Mouse (Mus musculus): ENCODE measurements around the gene Slc22a15. TPM values are rescaled to one million over a fixed set of nuclear protein-coding genes. Genes with fewer than 3 reads are reported as not detected.
A peak's percentile ranks its signal among the peaks of the same experiment; 100 is the strongest.

The Slc22a15 gene
- polyA plus RNA-seq, 1 experiment from 2014 or later = 7.6 TPM

DNA sequence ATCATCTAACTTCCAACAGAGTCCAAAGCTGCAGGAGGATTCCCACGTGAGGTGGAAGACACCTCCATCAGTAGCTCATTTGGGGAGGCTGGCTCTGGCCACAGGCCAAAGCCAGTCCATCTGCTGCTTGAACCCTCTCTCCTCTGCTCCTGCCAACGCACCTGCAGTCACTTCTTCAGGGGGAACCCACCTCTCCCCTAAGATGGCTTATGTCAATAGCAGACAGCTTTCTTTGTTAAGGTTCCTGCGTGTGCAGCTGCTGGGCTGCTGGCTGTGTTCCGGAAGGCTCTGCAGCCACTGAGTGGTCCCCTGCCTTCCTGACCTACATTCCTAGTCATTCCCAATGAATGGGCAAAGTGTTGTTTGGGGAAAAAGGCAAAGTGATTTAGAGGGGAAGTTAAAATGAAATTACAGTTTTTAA, 57.2 kb downstream of the Slc22a15 start:
- Histone ChIP-seq H3K27me3 (ENCODE audit: control insufficient read depth, insufficient read depth, low read length) (no peaks in the 10 kb centered on the region), H3K36me3 (ENCODE audit: control insufficient read depth, insufficient read depth, low read length) (peaks cover 2% of the 10 kb centered on the region; the same call in 1 of the 2 replicates), H3K9ac (ENCODE audit: low read length) (no peak overlapping the region), H3K4me3 (ENCODE audit: low read depth, low read length) (no peak overlapping the region), H3K27ac (ENCODE audit: low read depth, low read length) (no peak overlapping the region), H3K4me2 (ENCODE audit: low read depth) (no peak overlapping the region), H3K4me1 (ENCODE audit: control insufficient read depth, insufficient read depth, low read length) (no peaks in the 10 kb centered on the region), H3K9me3 (ENCODE audit: control insufficient read depth, low read length) (no peaks in the 10 kb centered on the region)
- DNase-seq (ENCODE audit: low spot score) (no peak), ATAC-seq (ENCODE audit: insufficient read depth, low FRiP score, low TSS enrichment) (no peak)
- 77% methylated on average over 4 of the region's 4 CpGs for WGBS

DNA sequence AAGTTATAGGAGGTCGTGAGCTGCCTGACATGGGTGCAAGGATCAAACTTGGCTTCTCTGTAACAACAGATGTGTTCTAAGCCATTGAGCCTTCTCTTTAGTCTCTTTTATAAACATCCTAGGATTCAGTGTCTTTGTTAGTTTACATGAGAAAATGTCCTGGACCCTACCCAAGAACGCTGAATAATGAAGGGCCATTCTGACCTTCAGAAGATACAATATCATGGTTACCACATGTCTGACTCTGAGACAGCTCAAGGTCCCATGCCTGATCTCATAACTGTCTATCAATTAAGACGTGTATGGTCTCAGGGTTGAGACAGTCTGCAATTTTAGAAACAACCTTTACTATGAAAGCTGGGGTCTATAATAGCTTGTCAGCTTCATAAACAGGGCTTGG, 62.4 kb downstream of the Slc22a15 start:
- no peaks in the 10 kb centered on the region for H3K4me1 ChIP-seq (ENCODE audit: control insufficient read depth, insufficient read depth, low read length)
- DNase-seq (ENCODE audit: low spot score) (no peak), ATAC-seq (ENCODE audit: insufficient read depth, low FRiP score, low TSS enrichment) (no peak)
- no peaks in the 10 kb centered on the region for H3K9me3 ChIP-seq (ENCODE audit: control insufficient read depth, low read length)
- H3K27ac ChIP-seq (ENCODE audit: low read depth, low read length) = no peak overlapping the region
- 82% methylated on average over 3 of the region's 3 CpGs for WGBS
- H3K4me3 ChIP-seq (ENCODE audit: low read depth, low read length) = no peak overlapping the region
- H3K4me2 ChIP-seq (ENCODE audit: low read depth) = no peak overlapping the region
- H3K27me3 ChIP-seq (ENCODE audit: control insufficient read depth, insufficient read depth, low read length) = no peaks in the 10 kb centered on the region
- H3K36me3 ChIP-seq (ENCODE audit: control insufficient read depth, insufficient read depth, low read length) = peaks cover 2% of the 10 kb centered on the region; the same call in 1 of the 2 replicates
- no peak overlapping the region for H3K9ac ChIP-seq (ENCODE audit: low read length)

DNA sequence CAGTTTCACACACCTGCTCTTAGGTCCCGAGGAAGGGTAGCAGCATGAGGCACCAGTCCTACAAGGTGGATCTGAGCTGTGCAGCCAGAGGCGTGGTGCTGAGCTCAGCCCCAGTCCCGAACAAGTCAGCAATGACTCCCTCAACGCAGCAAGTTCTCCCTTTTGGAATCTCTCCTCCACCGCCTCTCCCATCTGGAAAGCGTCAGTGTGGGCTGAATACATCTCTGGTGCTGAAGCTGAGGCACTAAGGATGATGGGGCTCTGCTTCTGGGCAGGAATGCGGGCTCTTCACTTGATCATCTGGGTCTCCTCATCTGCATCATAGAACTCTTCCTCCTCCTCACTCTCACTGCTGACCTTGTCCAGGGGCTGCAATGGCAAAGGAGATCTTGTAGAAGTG, 64.1 kb downstream of the Slc22a15 start:
- Histone ChIP-seq H3K9me3 (ENCODE audit: control insufficient read depth, low read length) (no peaks in the 10 kb centered on the region), H3K4me2 (ENCODE audit: low read depth) (no peak overlapping the region), H3K4me3 (ENCODE audit: low read depth, low read length) (no peak overlapping the region), H3K9ac (ENCODE audit: low read length) (no peak overlapping the region), H3K4me1 (ENCODE audit: control insufficient read depth, insufficient read depth, low read length) (no peaks in the 10 kb centered on the region), H3K27me3 (ENCODE audit: control insufficient read depth, insufficient read depth, low read length) (no peaks in the 10 kb centered on the region), H3K27ac (ENCODE audit: low read depth, low read length) (no peak overlapping the region), H3K36me3 (ENCODE audit: control insufficient read depth, insufficient read depth, low read length) (peaks cover 2% of the 10 kb centered on the region; the same call in 1 of the 2 replicates)
- DNase-seq (ENCODE audit: low spot score) (no peak), ATAC-seq (ENCODE audit: insufficient read depth, low FRiP score, low TSS enrichment) (no peak)
- 77% methylated on average over 7 of the region's 7 CpGs for WGBS

DNA sequence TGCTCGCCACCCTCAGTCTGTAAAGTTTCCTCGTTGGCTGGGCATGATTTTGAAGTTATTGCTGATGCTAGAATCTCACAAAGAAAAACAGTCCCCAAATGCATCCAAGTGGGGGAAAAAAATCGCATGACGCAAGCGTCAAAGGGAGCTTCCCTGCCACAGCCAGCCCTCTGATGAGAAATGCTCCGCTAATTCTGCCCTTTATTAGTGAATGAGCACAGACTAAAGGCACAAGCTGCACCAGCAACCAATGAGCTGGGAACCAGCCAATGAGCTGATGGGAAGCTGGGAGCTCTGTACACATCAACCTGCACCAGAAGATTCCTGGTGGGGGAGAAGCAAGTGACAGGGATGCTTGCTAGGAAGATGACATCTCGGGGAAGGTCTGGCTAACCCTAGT, 64.5 kb downstream of the Slc22a15 start:
- no peak for DNase-seq (ENCODE audit: low spot score)
- 77% methylated on average over 7 of the region's 7 CpGs for WGBS
- Histone ChIP-seq H3K4me1 (ENCODE audit: control insufficient read depth, insufficient read depth, low read length) (no peaks in the 10 kb centered on the region), H3K36me3 (ENCODE audit: control insufficient read depth, insufficient read depth, low read length) (peaks cover 2% of the 10 kb centered on the region; the same call in 1 of the 2 replicates), H3K9ac (ENCODE audit: low read length) (no peak overlapping the region; the same call in 1 of the 2 replicates), H3K4me2 (ENCODE audit: low read depth) (no peak overlapping the region), H3K27ac (ENCODE audit: low read depth, low read length) (no peak overlapping the region), H3K9me3 (ENCODE audit: control insufficient read depth, low read length) (no peaks in the 10 kb centered on the region), H3K4me3 (ENCODE audit: low read depth, low read length) (no peak overlapping the region), H3K27me3 (ENCODE audit: control insufficient read depth, insufficient read depth, low read length) (no peaks in the 10 kb centered on the region)
- ATAC-seq (ENCODE audit: insufficient read depth, low FRiP score, low TSS enrichment) = no peak

DNA sequence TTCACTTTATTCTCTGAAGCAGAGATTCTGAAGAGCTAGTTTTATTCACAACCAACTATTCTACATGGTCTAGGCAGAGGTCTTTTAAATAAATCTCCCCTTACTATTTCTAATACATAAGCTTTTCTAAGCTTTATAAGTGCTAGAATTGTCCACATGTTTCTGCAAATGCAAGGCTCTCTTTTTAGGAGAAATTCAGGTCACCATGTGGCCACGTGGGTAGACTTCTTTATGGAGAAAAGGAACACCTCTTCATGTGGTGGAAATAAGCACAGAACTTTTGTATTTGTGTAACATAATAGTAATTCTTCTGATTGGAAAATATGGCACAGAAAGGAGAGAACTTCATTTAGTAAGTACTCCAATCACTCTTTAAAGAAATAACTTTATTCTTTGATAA, 70.2 kb downstream of the Slc22a15 start:
- Histone ChIP-seq H3K27ac (ENCODE audit: low read depth, low read length) (no peak overlapping the region), H3K27me3 (ENCODE audit: control insufficient read depth, insufficient read depth, low read length) (no peaks in the 10 kb centered on the region), H3K4me2 (ENCODE audit: low read depth) (no peak overlapping the region), H3K4me3 (ENCODE audit: low read depth, low read length) (no peak overlapping the region), H3K9ac (ENCODE audit: low read length) (no peak overlapping the region), H3K36me3 (ENCODE audit: control insufficient read depth, insufficient read depth, low read length) (no peaks in the 10 kb centered on the region), H3K4me1 (ENCODE audit: control insufficient read depth, insufficient read depth, low read length) (no peaks in the 10 kb centered on the region), H3K9me3 (ENCODE audit: control insufficient read depth, low read length) (no peaks in the 10 kb centered on the region)
- ATAC-seq (ENCODE audit: insufficient read depth, low FRiP score, low TSS enrichment) = no peak
- DNase-seq (ENCODE audit: low spot score) = no peak
- 79% methylated on average over 1 of the region's 1 CpGs for WGBS

DNA sequence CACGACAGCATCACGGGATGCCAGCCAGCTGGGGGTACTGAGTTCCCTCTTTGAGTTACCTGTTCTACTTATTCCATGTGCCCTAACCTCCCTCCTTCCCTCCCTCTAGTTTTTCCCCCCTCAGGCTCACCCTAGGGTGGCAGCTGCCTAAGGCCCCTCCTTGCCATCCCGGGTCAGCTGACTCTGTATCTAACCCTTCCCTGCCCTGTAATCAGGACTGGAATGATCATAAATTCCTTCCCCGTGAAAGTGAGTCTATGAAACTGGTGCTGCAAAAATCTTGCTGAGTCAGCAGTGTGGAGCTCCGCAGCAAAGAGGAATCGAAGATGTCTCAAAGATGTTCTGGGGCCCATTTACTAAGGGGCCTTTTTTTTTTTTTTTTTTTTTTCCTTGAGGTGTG, 72.9 kb downstream of the Slc22a15 start:
- ATAC-seq (ENCODE audit: insufficient read depth, low FRiP score, low TSS enrichment) (no peak), DNase-seq (ENCODE audit: low spot score) (no peak)
- Histone ChIP-seq H3K9ac (ENCODE audit: low read length) (no peak overlapping the region), H3K4me2 (ENCODE audit: low read depth) (no peak overlapping the region), H3K27ac (ENCODE audit: low read depth, low read length) (no peak overlapping the region), H3K4me1 (ENCODE audit: control insufficient read depth, insufficient read depth, low read length) (no peaks in the 10 kb centered on the region), H3K27me3 (ENCODE audit: control insufficient read depth, insufficient read depth, low read length) (no peaks in the 10 kb centered on the region), H3K4me3 (ENCODE audit: low read depth, low read length) (no peak overlapping the region), H3K36me3 (ENCODE audit: control insufficient read depth, insufficient read depth, low read length) (no peaks in the 10 kb centered on the region), H3K9me3 (ENCODE audit: control insufficient read depth, low read length) (no peaks in the 10 kb centered on the region)
- 77% methylated on average over 6 of the region's 6 CpGs for WGBS

DNA sequence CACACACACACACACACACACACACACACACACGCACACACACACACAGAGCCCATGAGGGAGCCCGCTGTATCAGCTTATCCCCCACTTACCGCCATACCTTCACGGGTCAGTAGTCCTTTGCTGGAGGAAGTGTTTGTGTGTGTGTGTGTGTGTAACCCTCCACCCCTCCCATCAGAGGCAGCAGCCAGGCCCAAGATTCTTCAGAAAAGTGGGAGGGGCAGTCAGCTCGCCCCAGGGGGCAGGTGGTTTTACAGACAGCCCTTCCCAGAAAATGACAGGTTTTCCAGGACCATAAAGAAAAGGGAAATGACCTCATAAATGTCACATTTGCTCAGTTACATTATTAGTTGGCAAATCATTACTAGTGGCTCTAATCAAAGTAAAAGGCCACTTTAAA, 75.4 kb downstream of the Slc22a15 start, which contains the start of gene Mab21l3:
Gene Mab21l3, minus strand, starts transcription at position 144 of the 400 bp plus-strand sequence.
- H3K4me1 ChIP-seq (ENCODE audit: control insufficient read depth, insufficient read depth, low read length) = no peaks in the 10 kb centered on the region
- H3K36me3 ChIP-seq (ENCODE audit: control insufficient read depth, insufficient read depth, low read length) = no peaks in the 10 kb centered on the region
- no peak within 1 kb of the TSS for H3K9ac ChIP-seq (ENCODE audit: low read length)
- H3K4me2 ChIP-seq (ENCODE audit: low read depth) = no peak within 1 kb of the TSS
- no peak for ATAC-seq (ENCODE audit: insufficient read depth, low FRiP score, low TSS enrichment)
- no peak within 1 kb of the TSS for H3K27ac ChIP-seq (ENCODE audit: low read depth, low read length)
- no peak within 1 kb of the TSS for H3K4me3 ChIP-seq (ENCODE audit: low read depth, low read length)
- 74% methylated on average over 5 of the region's 5 CpGs for WGBS
- no peaks in the 10 kb centered on the region for H3K9me3 ChIP-seq (ENCODE audit: control insufficient read depth, low read length)
- no peak for DNase-seq (ENCODE audit: low spot score)
- H3K27me3 ChIP-seq (ENCODE audit: control insufficient read depth, insufficient read depth, low read length) = no peaks in the 10 kb centered on the region

DNA sequence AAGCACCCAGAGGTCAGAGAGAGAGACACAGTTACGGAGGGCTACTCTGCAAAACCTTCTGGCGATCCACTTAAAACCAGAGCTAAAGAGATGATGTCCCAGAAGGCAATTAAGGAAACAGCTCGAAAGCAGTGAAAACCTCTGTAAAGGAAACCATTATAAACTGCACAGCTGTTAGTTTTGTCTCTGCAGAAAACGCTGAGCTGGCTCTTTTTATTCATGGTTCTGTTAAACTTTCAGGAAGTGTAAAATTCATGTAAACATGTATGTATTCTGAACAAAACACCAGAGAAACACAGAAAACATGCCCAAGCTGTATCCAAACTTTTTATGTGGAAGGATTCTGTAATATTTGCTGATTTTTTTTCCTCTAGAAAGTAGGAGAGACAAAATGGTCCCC, 78.2 kb downstream of the Slc22a15 start:
- DNase-seq (ENCODE audit: low spot score) = no peak
- 56% methylated on average over 4 of the region's 4 CpGs for WGBS
- H3K4me2 ChIP-seq (ENCODE audit: low read depth) = no peak overlapping the region
- no peak for ATAC-seq (ENCODE audit: insufficient read depth, low FRiP score, low TSS enrichment)
- no peaks in the 10 kb centered on the region for H3K4me1 ChIP-seq (ENCODE audit: control insufficient read depth, insufficient read depth, low read length)
- H3K36me3 ChIP-seq (ENCODE audit: control insufficient read depth, insufficient read depth, low read length) = no peaks in the 10 kb centered on the region
- H3K9ac ChIP-seq (ENCODE audit: low read length) = no peak overlapping the region
- no peak overlapping the region for H3K27ac ChIP-seq (ENCODE audit: low read depth, low read length)
- H3K27me3 ChIP-seq (ENCODE audit: control insufficient read depth, insufficient read depth, low read length) = no peaks in the 10 kb centered on the region
- no peaks in the 10 kb centered on the region for H3K9me3 ChIP-seq (ENCODE audit: control insufficient read depth, low read length)
- H3K4me3 ChIP-seq (ENCODE audit: low read depth, low read length) = no peak overlapping the region

DNA sequence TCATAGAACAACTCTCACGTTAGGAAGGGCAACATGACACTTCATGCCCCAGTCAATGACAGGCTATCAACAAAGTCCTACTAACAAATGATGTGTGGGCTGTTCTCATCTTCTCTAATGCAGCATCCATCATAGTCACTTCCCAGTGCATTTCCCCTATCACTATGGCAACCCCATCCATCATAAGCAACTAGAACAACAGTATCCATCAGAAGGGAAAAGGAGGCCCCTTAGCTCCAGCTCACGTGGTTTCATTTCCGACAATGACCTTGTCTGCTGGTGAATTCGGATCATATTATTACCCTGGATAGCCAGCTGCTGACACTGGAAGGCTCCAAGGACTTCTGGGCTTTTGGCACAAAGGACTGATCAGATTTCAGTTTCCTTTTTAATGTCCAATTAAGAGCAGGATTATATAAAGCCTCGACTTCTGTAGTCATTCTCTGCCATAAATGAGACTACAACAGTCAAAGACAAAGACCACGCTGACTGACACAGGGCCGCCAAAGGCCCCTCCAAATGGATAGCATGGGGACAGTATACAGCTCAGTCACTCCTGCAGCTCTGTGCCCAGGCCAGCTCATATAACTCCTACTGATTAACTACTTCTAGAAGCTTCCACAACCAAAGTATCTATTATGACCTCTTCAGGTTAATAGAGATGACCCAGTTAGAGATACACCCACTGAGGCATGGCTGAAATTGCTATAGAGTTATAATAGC, 81.7 kb downstream of the Slc22a15 start:
- 74% methylated on average over 7 of the region's 7 CpGs for WGBS
- ATAC-seq (ENCODE audit: insufficient read depth, low FRiP score, low TSS enrichment) = no peak
- Histone ChIP-seq H3K27me3 (ENCODE audit: control insufficient read depth, insufficient read depth, low read length) (no peaks in the 10 kb centered on the region), H3K9me3 (ENCODE audit: control insufficient read depth, low read length) (no peaks in the 10 kb centered on the region), H3K4me2 (ENCODE audit: low read depth) (no peak overlapping the region), H3K36me3 (ENCODE audit: control insufficient read depth, insufficient read depth, low read length) (no peaks in the 10 kb centered on the region), H3K4me1 (ENCODE audit: control insufficient read depth, insufficient read depth, low read length) (no peaks in the 10 kb centered on the region), H3K9ac (ENCODE audit: low read length) (no peak overlapping the region), H3K4me3 (ENCODE audit: low read depth, low read length) (no peak overlapping the region), H3K27ac (ENCODE audit: low read depth, low read length) (no peak overlapping the region)
- peak; percentile 19 for DNase-seq (ENCODE audit: low spot score)
